Mouse (Mus musculus) forebrain, embryonic 10.5 days (tissue): ENCODE measurements around the gene Slc16a4. TPM values are rescaled to one million over a fixed set of nuclear protein-coding genes. Genes with fewer than 3 reads are reported as not detected.
A peak's percentile ranks its signal among the peaks of the same experiment; 100 is the strongest.

Source experiments
- DNase-seq: peaks from one replicate; pipeline ENCODE4 v3.0.0-alpha.2; 2017; ENCODE audit warnings: low spot score; ENCODE audit errors: extremely low spot score
- H3K27ac ChIP-seq: fragments of 300-500 bp; sonication (generic); 2 replicates; pipeline ENCODE4 v1.5.1; 2016; ENCODE audit warnings: mild to moderate bottlenecking
- H3K27me3 ChIP-seq: fragments of 300-500 bp; sonication (generic); 2 replicates; pipeline ENCODE4 v1.6.1; 2016; ENCODE audit warnings: mild to moderate bottlenecking; ENCODE audit not compliant: poor library complexity, severe bottlenecking
- H3K36me3 ChIP-seq: fragments of 300-500 bp; sonication (generic); replicated peaks from 2 replicates; pipeline ENCODE4 v1.6.1; 2016; ENCODE audit warnings: mild to moderate bottlenecking, moderate library complexity
- H3K4me1 ChIP-seq: fragments of 300-500 bp; sonication (generic); 2 replicates; pipeline ENCODE4 v1.6.1; 2016
- H3K4me3 ChIP-seq: fragments of 300-500 bp; sonication (generic); 2 replicates; pipeline ENCODE4 v1.5.1; 2016; ENCODE audit warnings: mild to moderate bottlenecking, moderate library complexity
- H3K9me3 ChIP-seq: fragments of 300-500 bp; sonication (generic); 2 replicates; pipeline ENCODE4 v1.6.1; 2016; ENCODE audit warnings: mild to moderate bottlenecking, moderate library complexity
- WGBS: fragments of 180-500 bp; shearing (Covaris S2); methylation state at CpG from one replicate; pipeline ENCODE4 v1.1.7; 2016; 5-methylcytosine and 5-hydroxymethylcytosine counted together
- polyA plus RNA-seq: library from polyadenylated mRNA; unstranded; fragments of >200 nt; fragmentation: Nextera tagmentation; extraction: Ambion mirVana; gene quantifications from 2 replicates; pipeline ENCODE4 v1.2.1, GENCODE M21; 2016

The Slc16a4 gene
- polyA plus RNA-seq, 1 experiment from 2014 or later, result 1.9 TPM

GRCm38 (mm10) chr3:107351706-107352105, 60.7 kb downstream of the Slc16a4 start:
- H3K9me3 ChIP-seq, result no peaks in the 10 kb centered on the region
- peaks cover 2% of the 10 kb centered on the region for H3K4me1 ChIP-seq
- WGBS, result 70% methylated on average over 3 of the region's 3 CpGs
- H3K4me3 ChIP-seq, result no peak overlapping the region
- H3K36me3 ChIP-seq, result no peaks in the 10 kb centered on the region
- H3K27ac ChIP-seq, result no peak overlapping the region
- DNase-seq, result no peak
- H3K27me3 ChIP-seq, result peaks cover 9% of the 10 kb centered on the region

- H3K27me3 ChIP-seq, result peaks cover 12% of the 10 kb centered on the region
- no peaks in the 10 kb centered on the region for H3K36me3 ChIP-seq
- H3K4me3 ChIP-seq, result no peak overlapping the region
- no peaks in the 10 kb centered on the region for H3K9me3 ChIP-seq
- no peak for DNase-seq
- H3K27ac ChIP-seq, result no peak overlapping the region
- peaks cover 24% of the 10 kb centered on the region for H3K4me1 ChIP-seq
- WGBS, result 88% methylated on average over 6 of the region's 6 CpGs
Measured at GRCm38 (mm10) chr3:107355618-107356260, 64.7 kb downstream of the Slc16a4 start.

- peak overlapping the region; percentile 34 for H3K4me3 ChIP-seq
- 0% methylated on average over 11 of the region's 11 CpGs for WGBS
Measured at GRCm38 (mm10) chr3:107356964-107357441, 66.0 kb downstream of the Slc16a4 start.

GRCm38 (mm10) chr3:107357700-107358234, 66.7 kb downstream of the Slc16a4 start:
- WGBS, result 59% methylated on average over 3 of the region's 3 CpGs
- DNase-seq, result no peak
- Histone ChIP-seq H3K4me1 (peaks cover 29% of the 10 kb centered on the region), H3K27ac (no peak overlapping the region), H3K9me3 (no peaks in the 10 kb centered on the region), H3K36me3 (no peaks in the 10 kb centered on the region), H3K27me3 (peaks cover 12% of the 10 kb centered on the region), H3K4me3 (no peak overlapping the region)

More at GRCm38 (mm10) chr3:107356964-107357441, 66.0 kb downstream of the Slc16a4 start:
- H3K4me1 ChIP-seq, result peaks cover 29% of the 10 kb centered on the region
- peak overlapping the region; percentile 40; the same call in 1 of the 2 replicates for H3K27ac ChIP-seq
- H3K36me3 ChIP-seq, result no peaks in the 10 kb centered on the region
- H3K9me3 ChIP-seq, result no peaks in the 10 kb centered on the region
- peak; percentile 80 for DNase-seq
- H3K27me3 ChIP-seq, result peaks cover 12% of the 10 kb centered on the region

- Histone ChIP-seq H3K36me3 (no peaks in the 10 kb centered on the region), H3K9me3 (no peaks in the 10 kb centered on the region), H3K4me3 (no peak overlapping the region), H3K4me1 (peaks cover 32% of the 10 kb centered on the region), H3K27ac (0 out of 2 replicates have a peak overlapping the region, but pooled peaks have one; percentile 30), H3K27me3 (peaks cover 12% of the 10 kb centered on the region)
- 73% methylated on average over 4 of the region's 4 CpGs for WGBS
- no peak for DNase-seq
Measured at GRCm38 (mm10) chr3:107360341-107360740, 69.3 kb downstream of the Slc16a4 start.

Other genes with a start within 250 kb of the Slc16a4 start
- gene Kcna2, start 190.1 kb upstream of the Slc16a4 start, polyA plus RNA-seq, result not detected in 2 replicates
- gene Kcna10, start 108.2 kb upstream of the Slc16a4 start, polyA plus RNA-seq, result not detected in 2 replicates
- not detected in 2 replicates for gene Cym, start 69.5 kb upstream of the Slc16a4 start, polyA plus RNA-seq
- gene A630076J17Rik, start 60.6 kb upstream of the Slc16a4 start, polyA plus RNA-seq, result not detected in 2 replicates
- gene Prok1, start 51.5 kb upstream of the Slc16a4 start, polyA plus RNA-seq, result not detected in 2 replicates
- gene Lamtor5, start 12.4 kb upstream of the Slc16a4 start, polyA plus RNA-seq, result 177 and 184 TPM in 2 replicates
- 18.2 and 19.9 TPM in 2 replicates for gene Rbm15, start 42.4 kb downstream of the Slc16a4 start, polyA plus RNA-seq
- gene Kcnc4, start 168.3 kb downstream of the Slc16a4 start, polyA plus RNA-seq, result not detected in 2 replicates
- 2.4 and 3.7 TPM in 2 replicates for gene Slc6a17, start 226.8 kb downstream of the Slc16a4 start, polyA plus RNA-seq